Mouse (Mus musculus): Measurements from ENCODE around the gene Sec14l3.

- TF ChIP-seq POLR2A (IDR thresholded peaks at IDR 0.05; ENCODE audit: borderline replicate concordance, extremely low read depth, insufficient read depth, insufficient read length, poor library complexity, severe bottlenecking), result no peak
- TF ChIP-seq CTCF (IDR thresholded peaks at IDR 0.05; ENCODE audit: borderline replicate concordance, extremely low read depth, insufficient read depth, insufficient read length), result no peak
These were observed 2.1 kb upstream of the Sec14l3 start for GRCm38 (mm10) chr11:4062523-4062922.
